Mouse (Mus musculus) midbrain, postnatal 0 days (tissue): Measurements from ENCODE around the gene Ccnt1. TPM values are rescaled to one million over a fixed set of nuclear protein-coding genes. Genes with fewer than 3 reads are reported as not detected.
"Not testable (repeated sequence)": the region's sequence is repeated elsewhere in the genome, so short reads cannot be mapped to it uniquely, and the experiment has no call there.

Experiments
- ATAC-seq: fragments of 200-750 bp; cut with Nextera tagmentation; 2 replicates; pipeline ENCODE4 v1.8.0; 2017; ENCODE audit warnings: moderate number of reproducible peaks, mild to moderate bottlenecking, moderate TSS enrichment, moderate library complexity; ENCODE audit not compliant: low FRiP score
- DNase-seq: peaks from one replicate; pipeline ENCODE4 v3.0.0-alpha.2; 2015; ENCODE audit warnings: low spot score
- H3K27ac ChIP-seq: fragments of 300-500 bp; sonication (generic); 2 replicates; pipeline ENCODE4 v1.5.1; 2014; ENCODE audit warnings: low read depth, mild to moderate bottlenecking, low read length, mixed read lengths
- H3K27me3 ChIP-seq: fragments of 300-500 bp; sonication (generic); 2 replicates; pipeline ENCODE4 v1.6.1; 2014; ENCODE audit warnings: low read length, control low read depth, mixed read lengths; ENCODE audit not compliant: insufficient read depth
- H3K36me3 ChIP-seq: fragments of 300-500 bp; sonication (generic); 2 replicates; pipeline ENCODE4 v1.6.1; 2014; ENCODE audit warnings: low read length, control low read depth, mixed read lengths; ENCODE audit not compliant: insufficient read depth
- H3K4me1 ChIP-seq: fragments of 300-500 bp; sonication (generic); 2 replicates; pipeline ENCODE4 v1.6.1; 2014; ENCODE audit warnings: mild to moderate bottlenecking, control low read depth, antibody characterized with exemption, low read length, mixed read lengths; ENCODE audit not compliant: insufficient read depth
- H3K4me2 ChIP-seq: fragments of 300-500 bp; sonication (generic); 2 replicates; pipeline ENCODE4 v1.6.1; 2014; ENCODE audit warnings: low read depth, mild to moderate bottlenecking, low read length, mixed read lengths; ENCODE audit not compliant: poor library complexity, severe bottlenecking
- H3K4me3 ChIP-seq: fragments of 300-500 bp; sonication (generic); 2 replicates; pipeline ENCODE4 v1.5.1; 2014; ENCODE audit warnings: low read depth, mild to moderate bottlenecking, low read length, moderate library complexity
- H3K9ac ChIP-seq: fragments of 300-500 bp; sonication (generic); replicated peaks from 2 replicates; pipeline ENCODE4 v1.6.1; 2014; ENCODE audit warnings: mild to moderate bottlenecking, low read length, moderate library complexity, mixed read lengths; ENCODE audit not compliant: poor library complexity, severe bottlenecking
- H3K9me3 ChIP-seq: fragments of 300-500 bp; sonication (generic); 2 replicates; pipeline ENCODE4 v1.6.1; 2016; ENCODE audit warnings: low read length, control low read depth
- CTCF ChIP-seq: IDR thresholded peaks from 2 replicates; pipeline ENCODE4 v1.5.1; 2016; ENCODE audit warnings: antibody characterized with exemption, mild to moderate bottlenecking
- WGBS: fragments of 180-500 bp; shearing (Covaris S2); extraction: QIAGEN DNeasy Blood & Tissue Kit; methylation state at CpG from one replicate; pipeline ENCODE4 v1.1.7; 2014; 5-methylcytosine and 5-hydroxymethylcytosine counted together
- polyA plus RNA-seq: library from polyadenylated mRNA; unstranded; fragments of >200 nt; fragmentation: Nextera tagmentation; extraction: Ambion mirVana; gene quantifications from 2 replicates; pipeline ENCODE4 v1.2.1, GENCODE M21; 2015
- total RNA-seq: library from RNA; depleted of rRNA; stranded (reverse); fragments of >200 nt; gene quantifications from 2 replicates; pipeline ENCODE4 v1.2.3, GENCODE M21; 2014

Gene Ccnt1
- total and polyA plus RNA-seq, 2 experiments from 2014 or later = 36.1 to 49.7 TPM

GRCm38 (mm10) chr15:98527056-98527771 lies 43.5 kb downstream of the Ccnt1 start:
- Histone ChIP-seq H3K4me3 (no peak overlapping the region), H3K9me3 (no peaks in the 10 kb centered on the region), H3K27me3 (no peaks in the 10 kb centered on the region), H3K36me3 (peaks cover 47% of the 10 kb centered on the region), H3K4me1 (peaks cover 1% of the 10 kb centered on the region; the same call in 1 of the 2 replicates), H3K27ac (no peak overlapping the region), H3K9ac (no peak overlapping the region), H3K4me2 (no peak overlapping the region)
- DNase-seq = no peak
- ATAC-seq = no peak
- TF ChIP-seq CTCF = no peak
- 98% methylated on average over 5 of the region's 5 CpGs for WGBS

- TF ChIP-seq CTCF = no peak
- no peaks in the 10 kb centered on the region for H3K9me3 ChIP-seq
- DNase-seq = no peak
- ATAC-seq = no peak
- no peaks in the 10 kb centered on the region for H3K4me1 ChIP-seq
- H3K27ac ChIP-seq = no peak overlapping the region
- no peak overlapping the region for H3K4me3 ChIP-seq
- no peak overlapping the region for H3K9ac ChIP-seq
- WGBS = 72% methylated on average over 5 of the region's 5 CpGs
- no peaks in the 10 kb centered on the region for H3K27me3 ChIP-seq
- peaks cover 49% of the 10 kb centered on the region for H3K36me3 ChIP-seq
- no peak overlapping the region for H3K4me2 ChIP-seq
These were observed 44.7 kb downstream of the Ccnt1 start for GRCm38 (mm10) chr15:98526057-98526456.

- no peak overlapping the region for H3K4me3 ChIP-seq
- TF ChIP-seq CTCF = no peak
- H3K27me3 ChIP-seq = no peaks in the 10 kb centered on the region
- no peaks in the 10 kb centered on the region for H3K9me3 ChIP-seq
- H3K36me3 ChIP-seq = peaks cover 39% of the 10 kb centered on the region
- no peak overlapping the region for H3K27ac ChIP-seq
- DNase-seq (no peak), ATAC-seq (no peak)
- H3K4me1 ChIP-seq = no peaks in the 10 kb centered on the region
- H3K4me2 ChIP-seq = no peak overlapping the region
- WGBS = 93% methylated on average over 3 of the region's 3 CpGs
- no peak overlapping the region for H3K9ac ChIP-seq
These were observed 49.5 kb downstream of the Ccnt1 start for GRCm38 (mm10) chr15:98521245-98521644.

- Histone ChIP-seq H3K9ac (no peak overlapping the region), H3K4me1 (no peaks in the 10 kb centered on the region), H3K27me3 (no peaks in the 10 kb centered on the region), H3K27ac (no peak overlapping the region), H3K4me3 (no peak overlapping the region), H3K36me3 (peaks cover 25% of the 10 kb centered on the region), H3K9me3 (no peaks in the 10 kb centered on the region), H3K4me2 (no peak overlapping the region)
- no peak for ATAC-seq
- 71% methylated on average over 16 of the region's 16 CpGs for whole genome bisulfite sequencing
- DNase-seq = peak; percentile 32
- TF ChIP-seq CTCF = peak; percentile 89
These were observed 53.1 kb downstream of the Ccnt1 start for GRCm38 (mm10) chr15:98517380-98518355.

DNA sequence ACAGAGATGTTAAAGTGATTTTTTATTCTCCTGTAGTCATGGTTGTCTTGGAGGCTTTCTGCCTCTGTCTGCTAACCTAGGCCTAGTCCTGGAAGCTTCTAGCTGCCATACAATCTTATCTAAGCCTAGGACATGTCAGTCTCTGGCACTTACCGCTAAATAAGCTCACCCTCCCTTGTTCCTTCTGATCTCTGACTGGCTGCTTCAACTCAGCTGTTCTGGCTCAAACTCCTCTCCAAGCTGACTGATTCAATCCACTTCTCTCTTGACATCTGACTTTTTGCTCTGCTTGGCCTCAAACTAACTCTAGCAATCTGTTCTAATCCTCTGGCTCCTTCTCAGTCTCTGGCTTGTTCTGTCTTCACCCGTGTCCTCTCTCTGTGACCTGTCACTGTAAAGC lies 55.9 kb downstream of the Ccnt1 start:
- DNase-seq, H3K27ac ChIP-seq, H3K9me3 ChIP-seq, H3K27me3 ChIP-seq, H3K9ac ChIP-seq, H3K4me1 ChIP-seq, H3K4me2 ChIP-seq, H3K4me3 ChIP-seq, ATAC-seq: not testable (repeated sequence)
- WGBS = 86% methylated on average over 2 of the region's 2 CpGs
- peaks cover 13% of the 10 kb centered on the region for H3K36me3 ChIP-seq

- H3K27me3 ChIP-seq = no peaks in the 10 kb centered on the region
- no peak overlapping the region for H3K4me2 ChIP-seq
- 85% methylated on average over 8 of the region's 8 CpGs for WGBS
- no peak for ATAC-seq
- no peaks in the 10 kb centered on the region for H3K4me1 ChIP-seq
- peaks cover 9% of the 10 kb centered on the region for H3K36me3 ChIP-seq
- H3K4me3 ChIP-seq = no peak overlapping the region
- no peak for TF ChIP-seq CTCF
- no peak overlapping the region for H3K27ac ChIP-seq
- no peak overlapping the region for H3K9ac ChIP-seq
- no peaks in the 10 kb centered on the region for H3K9me3 ChIP-seq
- DNase-seq = no peak
These were observed 56.6 kb downstream of the Ccnt1 start for GRCm38 (mm10) chr15:98514146-98514545.

DNA sequence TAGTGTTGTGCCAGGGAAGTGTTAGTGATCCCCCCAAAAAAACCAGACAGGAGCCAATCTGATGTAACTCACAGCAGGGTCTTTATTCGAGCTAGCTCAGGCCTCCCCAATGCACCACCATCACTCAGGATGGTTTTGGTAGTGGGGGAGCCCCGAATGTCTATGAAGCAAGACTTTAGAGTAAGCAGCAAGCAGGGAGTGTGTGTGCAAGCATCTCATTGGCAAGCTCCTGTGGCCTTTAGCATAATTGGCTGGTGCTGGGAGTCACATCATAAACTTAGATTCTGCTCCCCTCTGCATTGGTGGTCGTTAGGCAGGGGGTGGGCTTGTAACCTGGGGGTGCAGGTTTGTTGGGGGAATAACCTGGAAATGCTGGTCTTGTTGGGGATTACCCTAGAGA lies 57.0 kb downstream of the Ccnt1 start:
- not testable (repeated sequence) for ATAC-seq, H3K9me3 ChIP-seq, H3K27ac ChIP-seq, DNase-seq, H3K4me3 ChIP-seq, H3K36me3 ChIP-seq, H3K4me2 ChIP-seq, H3K27me3 ChIP-seq, H3K9ac ChIP-seq, H3K4me1 ChIP-seq
- 63% methylated on average over 3 of the region's 3 CpGs for WGBS
